Mouse (Mus musculus) MEL (cell line): Measurements from ENCODE around the gene Tamm41.

Experiments used
- CTCF ChIP-seq, 3 experiments: IDR thresholded peaks in 2 of 3; conservative IDR thresholded peaks in 1 of 3; 2 replicates each; pipeline ENCODE4 v1.5.1; 2011 to 2012; ENCODE audit warnings: low read length in 3 of 3, low read depth in 2 of 3, mild to moderate bottlenecking in 2 of 3, improper control_type of control experiment in 1 of 3, inconsistent platforms in 1 of 3, mixed read lengths in 1 of 3, moderate library complexity in 1 of 3; ENCODE audit not compliant: control insufficient read depth in 1 of 3, insufficient read depth in 1 of 3, poor library complexity in 1 of 3, severe bottlenecking in 1 of 3
- POLR2A ChIP-seq, 2 experiments: IDR thresholded peaks; 2 replicates each; pipeline ENCODE4 v1.6.1; 2011 to 2012; ENCODE audit warnings: low read length in 2 of 2, mild to moderate bottlenecking in 2 of 2, control low read depth in 1 of 2, improper control_type of control experiment in 1 of 2, low read depth in 1 of 2, moderate library complexity in 1 of 2; ENCODE audit not compliant: control insufficient read depth in 1 of 2, insufficient read depth in 1 of 2, poor library complexity in 1 of 2
- POLR2AphosphoS5 ChIP-seq: IDR thresholded peaks from 2 replicates; pipeline ENCODE4 v1.6.1; 2012; ENCODE audit warnings: low read depth, borderline replicate concordance, mild to moderate bottlenecking, inconsistent platforms, low read length, moderate library complexity, mixed read lengths
- USF2 ChIP-seq, 2 experiments: IDR thresholded peaks; 2 replicates each; pipeline ENCODE4 v1.6.1; 2011 to 2012; ENCODE audit warnings: improper control_type of control experiment in 2 of 2, low read length in 2 of 2, borderline replicate concordance in 1 of 2, inconsistent platforms in 1 of 2, low read depth in 1 of 2, mild to moderate bottlenecking in 1 of 2; ENCODE audit not compliant: insufficient read depth in 1 of 2

- TF ChIP-seq CTCF (IDR thresholded peaks at IDR 0.05 in 2 of 3, conservative IDR thresholded peaks at IDR 0.05 in 1 of 3; ENCODE audit: control insufficient read depth in 1 of 3, insufficient read depth in 1 of 3, low read depth in 2 of 3, low read length in 3 of 3, poor library complexity in 1 of 3, severe bottlenecking in 1 of 3) (no peak), POLR2AphosphoS5 (no peak), POLR2A (IDR thresholded peaks at IDR 0.05; ENCODE audit: control insufficient read depth in 1 of 2, insufficient read depth in 1 of 2, low read depth in 1 of 2, low read length in 2 of 2, poor library complexity in 1 of 2) (no peak), USF2 (IDR thresholded peaks at IDR 0.05; ENCODE audit: borderline replicate concordance in 1 of 2, insufficient read depth in 1 of 2, low read depth in 1 of 2, low read length in 2 of 2) (no peak)
Observed at GRCm38 (mm10) chr6:115062605-115063350, 25.1 kb upstream of the Tamm41 start.
